Mouse (Mus musculus): ENCODE measurements around the gene Twf1. TPM values are rescaled to one million over a fixed set of nuclear protein-coding genes. Genes with fewer than 3 reads are reported as not detected.

Gene Twf1
- polyA plus RNA-seq, 1 experiment from 2014 or later, result 40.0 TPM

DNA sequence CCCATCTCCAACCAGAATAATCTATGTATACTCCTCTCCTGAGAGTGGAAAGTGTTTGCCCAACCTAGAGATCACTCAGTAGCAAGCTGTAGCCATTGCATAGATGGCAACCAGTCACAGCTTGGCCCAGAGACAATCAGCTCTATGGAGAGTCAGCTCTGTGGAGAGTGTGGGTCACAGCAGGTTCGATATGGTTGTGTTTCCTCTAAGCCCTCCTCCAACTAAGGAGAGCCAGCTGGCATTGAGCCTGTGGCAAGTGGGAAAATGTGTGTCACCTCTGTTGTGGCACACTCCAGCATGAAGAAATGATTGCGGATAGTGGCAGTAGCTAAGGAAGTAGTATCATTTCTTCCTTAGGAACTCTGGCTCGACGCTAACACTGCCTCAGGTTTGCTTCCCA is 18.2 kb downstream of the Twf1 start:
- WGBS, result 82% methylated on average over 4 of the region's 4 CpGs
- Histone ChIP-seq H3K27me3 (no peaks in the 10 kb centered on the region), H3K27ac (no peak overlapping the region), H3K9ac (no peak overlapping the region), H3K4me3 (no peak overlapping the region), H3K36me3 (no peaks in the 10 kb centered on the region), H3K4me2 (no peak overlapping the region), H3K9me3 (replicated peaks) (no peaks in the 10 kb centered on the region), H3K4me1 (replicated peaks) (no peaks in the 10 kb centered on the region)
- ATAC-seq (replicated peaks; ENCODE audit: insufficient number of reproducible peaks, insufficient read depth, low FRiP score, low read depth), result no peak

DNA sequence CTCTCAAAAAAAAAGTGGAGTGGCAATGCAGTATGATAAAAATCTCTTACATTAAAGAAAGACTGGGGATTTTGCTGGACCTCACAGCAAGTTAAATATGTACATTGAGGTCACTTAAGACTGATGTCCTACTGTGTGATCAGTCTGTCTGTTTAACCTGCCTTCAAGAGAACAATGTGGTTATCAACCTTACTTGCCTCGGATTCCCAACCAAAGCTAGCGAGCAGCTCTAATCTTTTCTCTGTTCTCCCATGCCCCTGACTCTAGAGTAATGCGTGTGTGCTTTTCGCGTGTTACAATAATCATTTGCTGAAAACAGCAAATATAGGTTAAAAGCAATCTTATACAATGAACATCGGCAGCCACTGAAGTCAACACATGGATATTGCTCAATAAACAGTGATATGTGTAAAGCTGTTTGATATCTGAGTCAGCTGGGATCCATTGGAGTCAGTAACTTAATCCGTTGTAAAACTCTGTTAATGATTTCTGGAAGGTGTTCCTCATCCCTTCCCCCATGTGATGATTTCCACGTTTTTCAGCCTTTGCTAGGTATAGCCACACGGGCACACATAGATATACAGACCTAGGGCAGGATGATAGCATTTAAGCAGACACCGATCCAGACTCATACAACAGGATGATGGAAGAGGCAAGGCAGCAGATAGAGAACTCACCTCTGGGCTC is 21.1 kb downstream of the Twf1 start:
- WGBS, result 77% methylated on average over 10 of the region's 10 CpGs
- H3K36me3 ChIP-seq, result no peaks in the 10 kb centered on the region
- H3K9ac ChIP-seq, result no peak overlapping the region
- no peak overlapping the region for H3K4me3 ChIP-seq
- no peak for ATAC-seq (replicated peaks; ENCODE audit: insufficient number of reproducible peaks, insufficient read depth, low FRiP score, low read depth)
- H3K4me1 ChIP-seq (replicated peaks), result no peaks in the 10 kb centered on the region
- no peaks in the 10 kb centered on the region for H3K27me3 ChIP-seq
- no peak overlapping the region for H3K4me2 ChIP-seq
- H3K9me3 ChIP-seq (replicated peaks), result no peaks in the 10 kb centered on the region
- H3K27ac ChIP-seq, result no peak overlapping the region

- Histone ChIP-seq H3K4me1 (replicated peaks) (no peaks in the 10 kb centered on the region), H3K27me3 (no peaks in the 10 kb centered on the region), H3K27ac (no peak overlapping the region), H3K4me2 (no peak overlapping the region), H3K9me3 (replicated peaks) (no peaks in the 10 kb centered on the region), H3K36me3 (no peaks in the 10 kb centered on the region), H3K4me3 (no peak overlapping the region), H3K9ac (no peak overlapping the region)
- ATAC-seq (replicated peaks; ENCODE audit: insufficient number of reproducible peaks, insufficient read depth, low FRiP score, low read depth), result no peak
- WGBS, result 82% methylated on average over 9 of the region's 9 CpGs
These were observed 23.8 kb downstream of the Twf1 start for GRCm38 (mm10) chr15:94565854-94566253.

- H3K4me2 ChIP-seq, result no peak overlapping the region
- H3K36me3 ChIP-seq, result no peaks in the 10 kb centered on the region
- H3K27me3 ChIP-seq, result no peaks in the 10 kb centered on the region
- no peak for ATAC-seq (replicated peaks; ENCODE audit: insufficient number of reproducible peaks, insufficient read depth, low FRiP score, low read depth)
- WGBS, result 75% methylated on average over 2 of the region's 2 CpGs
- H3K4me1 ChIP-seq (replicated peaks), result no peaks in the 10 kb centered on the region
- no peaks in the 10 kb centered on the region for H3K9me3 ChIP-seq (replicated peaks)
- H3K4me3 ChIP-seq, result no peak overlapping the region
- H3K27ac ChIP-seq, result no peak overlapping the region
- H3K9ac ChIP-seq, result no peak overlapping the region
These were observed 24.8 kb downstream of the Twf1 start for GRCm38 (mm10) chr15:94564909-94565308.

DNA sequence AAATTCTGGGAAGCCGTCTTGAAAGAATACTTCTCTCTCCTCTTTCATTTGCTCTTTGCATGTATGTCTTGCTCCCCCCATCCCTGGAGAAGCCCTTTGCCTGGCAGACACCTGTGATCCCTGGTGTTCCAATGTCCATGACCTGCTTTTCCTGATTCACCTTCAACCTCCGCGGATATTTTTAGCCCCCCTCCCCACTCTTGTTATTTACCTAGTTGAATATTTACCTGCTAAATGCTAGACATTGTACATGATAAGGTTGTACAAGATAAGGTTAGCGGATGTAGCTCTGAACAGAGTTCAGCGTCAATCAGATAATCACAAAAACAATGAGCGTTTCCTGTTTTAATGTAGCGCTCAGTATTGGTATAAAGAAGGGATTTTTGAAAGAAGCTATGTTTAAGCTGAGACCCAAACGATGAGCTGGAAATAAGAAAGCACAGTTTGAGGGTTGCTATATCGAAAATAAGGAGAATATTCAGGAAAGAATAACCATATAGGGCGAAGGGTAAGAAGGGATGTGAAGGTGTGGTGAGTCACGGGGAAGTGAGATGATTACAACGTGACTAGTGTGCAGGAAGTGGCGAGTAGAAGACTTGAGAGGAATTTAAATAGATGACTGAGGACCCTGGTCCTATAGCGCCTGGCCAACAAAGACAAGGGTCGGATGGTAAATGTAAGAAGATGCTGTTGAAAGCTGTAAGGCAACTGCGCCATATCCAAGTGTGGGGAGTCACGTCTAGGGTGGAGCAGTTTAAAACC is 30.6 kb downstream of the Twf1 start:
- no peak overlapping the region for H3K9ac ChIP-seq
- WGBS, result 65% methylated on average over 17 of the region's 17 CpGs
- no peaks in the 10 kb centered on the region for H3K27me3 ChIP-seq
- H3K36me3 ChIP-seq, result no peaks in the 10 kb centered on the region; the same call in 1 of the 2 replicates
- no peak overlapping the region for H3K4me3 ChIP-seq
- ATAC-seq (replicated peaks; ENCODE audit: insufficient number of reproducible peaks, insufficient read depth, low FRiP score, low read depth), result no peak
- H3K4me1 ChIP-seq (replicated peaks), result no peaks in the 10 kb centered on the region
- H3K4me2 ChIP-seq, result no peak overlapping the region
- no peak overlapping the region for H3K27ac ChIP-seq
- no peaks in the 10 kb centered on the region for H3K9me3 ChIP-seq (replicated peaks)

GRCm38 (mm10) chr15:94557442-94557841 is 32.2 kb downstream of the Twf1 start:
- no peaks in the 10 kb centered on the region for H3K27me3 ChIP-seq
- H3K9me3 ChIP-seq (replicated peaks), result no peaks in the 10 kb centered on the region
- WGBS, result 19% methylated on average over 7 of the region's 7 CpGs
- no peaks in the 10 kb centered on the region for H3K4me1 ChIP-seq (replicated peaks)
- ATAC-seq (replicated peaks; ENCODE audit: insufficient number of reproducible peaks, insufficient read depth, low FRiP score, low read depth), result no peak
- no peak overlapping the region for H3K4me3 ChIP-seq
- no peaks in the 10 kb centered on the region; the same call in 1 of the 2 replicates for H3K36me3 ChIP-seq
- H3K27ac ChIP-seq, result no peak overlapping the region
- H3K9ac ChIP-seq, result no peak overlapping the region
- no peak overlapping the region for H3K4me2 ChIP-seq

DNA sequence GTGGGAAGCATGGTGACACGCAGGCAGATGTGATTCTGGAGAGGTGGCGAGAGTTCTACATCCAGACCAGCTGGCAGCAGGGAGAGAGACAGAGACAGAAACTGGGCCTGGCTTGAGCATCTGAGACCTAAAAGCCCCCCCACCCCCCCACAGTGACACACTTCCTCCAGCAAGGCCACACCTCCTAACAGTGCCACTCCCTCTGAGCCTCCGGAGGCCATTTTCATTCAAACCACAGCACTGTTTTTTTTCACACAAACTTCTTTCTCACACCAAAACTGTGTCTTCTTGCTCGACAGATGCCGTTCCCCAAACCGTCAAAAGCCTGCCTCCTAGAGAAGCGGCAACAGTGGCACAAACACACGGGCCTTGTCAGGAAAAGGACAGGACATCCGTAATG is 36.2 kb downstream of the Twf1 start:
- H3K9me3 ChIP-seq (replicated peaks), result no peaks in the 10 kb centered on the region
- H3K4me1 ChIP-seq (replicated peaks), result no peaks in the 10 kb centered on the region
- 91% methylated on average over 9 of the region's 9 CpGs for WGBS
- H3K36me3 ChIP-seq, result no peaks in the 10 kb centered on the region; the same call in 1 of the 2 replicates
- no peak overlapping the region for H3K4me3 ChIP-seq
- H3K4me2 ChIP-seq, result no peak overlapping the region
- ATAC-seq (replicated peaks; ENCODE audit: insufficient number of reproducible peaks, insufficient read depth, low FRiP score, low read depth), result no peak
- no peak overlapping the region for H3K27ac ChIP-seq
- no peak overlapping the region for H3K9ac ChIP-seq
- H3K27me3 ChIP-seq, result no peaks in the 10 kb centered on the region

DNA sequence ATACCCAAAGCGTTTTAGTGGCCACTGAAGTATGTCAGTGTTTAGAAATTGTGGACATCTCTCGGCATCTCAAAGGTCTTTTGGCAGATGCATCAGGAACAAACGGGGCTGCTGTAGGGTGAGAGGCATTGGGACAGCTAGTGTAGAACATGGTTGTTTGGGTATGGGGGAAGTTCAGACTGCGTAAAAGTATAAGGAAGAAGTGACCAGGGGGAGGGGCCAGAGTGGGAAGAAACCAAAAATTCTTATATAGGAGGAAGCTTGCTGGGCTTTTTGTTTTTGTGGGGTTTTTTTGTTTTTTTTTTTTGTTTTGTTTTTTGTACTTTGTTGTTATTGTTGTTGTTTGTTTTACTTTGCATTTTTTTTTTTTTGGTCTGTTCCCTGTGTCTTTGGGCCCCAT is 44.8 kb downstream of the Twf1 start:
- no peak overlapping the region for H3K27ac ChIP-seq
- 85% methylated on average over 4 of the region's 4 CpGs for WGBS
- H3K4me1 ChIP-seq (replicated peaks), result peaks cover 7% of the 10 kb centered on the region
- no peaks in the 10 kb centered on the region for H3K27me3 ChIP-seq
- H3K4me3 ChIP-seq, result no peak overlapping the region
- H3K9ac ChIP-seq, result no peak overlapping the region
- no peak overlapping the region for H3K4me2 ChIP-seq
- no peaks in the 10 kb centered on the region for H3K9me3 ChIP-seq (replicated peaks)
- H3K36me3 ChIP-seq, result no peaks in the 10 kb centered on the region; the same call in 1 of the 2 replicates
- no peak for ATAC-seq (replicated peaks; ENCODE audit: insufficient number of reproducible peaks, insufficient read depth, low FRiP score, low read depth)

DNA sequence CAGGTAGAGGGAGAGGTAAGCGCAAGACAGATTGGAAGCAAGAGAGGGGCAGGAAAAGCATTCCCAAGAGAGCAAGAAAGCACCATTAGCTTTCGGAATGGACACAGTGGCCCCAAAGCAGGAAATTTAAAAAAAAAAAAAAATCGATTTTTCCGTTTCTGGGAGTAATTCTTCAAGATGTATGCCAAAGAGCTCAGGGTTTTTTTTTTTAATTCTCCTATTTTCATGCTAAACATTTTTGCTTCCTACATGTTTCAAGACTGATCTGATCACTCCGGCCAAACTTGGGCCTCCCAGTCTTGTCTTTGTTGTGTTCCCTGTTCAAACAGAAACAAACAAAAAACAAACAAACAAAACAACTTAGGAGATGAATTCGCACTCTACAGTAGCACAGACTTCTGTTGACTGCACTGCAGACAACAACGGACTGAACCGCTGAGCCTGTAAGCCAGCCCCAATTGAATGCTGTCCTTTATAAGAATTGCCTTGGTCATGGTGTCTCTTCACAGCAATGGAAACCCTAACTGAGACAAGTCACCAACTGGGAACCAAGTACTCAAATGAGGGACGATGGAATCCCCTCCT is 45.5 kb downstream of the Twf1 start:
- 40% methylated on average over 9 of the region's 9 CpGs for WGBS
- peaks cover 7% of the 10 kb centered on the region for H3K4me1 ChIP-seq (replicated peaks)
- H3K4me2 ChIP-seq, result peak overlapping the region; percentile 90
- no peaks in the 10 kb centered on the region for H3K27me3 ChIP-seq
- no peaks in the 10 kb centered on the region for H3K9me3 ChIP-seq (replicated peaks)
- H3K9ac ChIP-seq, result peak overlapping the region; percentile 73
- H3K36me3 ChIP-seq, result no peaks in the 10 kb centered on the region; the same call in 1 of the 2 replicates
- H3K27ac ChIP-seq, result peak overlapping the region; percentile 75
- no peak for ATAC-seq (replicated peaks; ENCODE audit: insufficient number of reproducible peaks, insufficient read depth, low FRiP score, low read depth)
- peak overlapping the region; percentile 94 for H3K4me3 ChIP-seq

DNA sequence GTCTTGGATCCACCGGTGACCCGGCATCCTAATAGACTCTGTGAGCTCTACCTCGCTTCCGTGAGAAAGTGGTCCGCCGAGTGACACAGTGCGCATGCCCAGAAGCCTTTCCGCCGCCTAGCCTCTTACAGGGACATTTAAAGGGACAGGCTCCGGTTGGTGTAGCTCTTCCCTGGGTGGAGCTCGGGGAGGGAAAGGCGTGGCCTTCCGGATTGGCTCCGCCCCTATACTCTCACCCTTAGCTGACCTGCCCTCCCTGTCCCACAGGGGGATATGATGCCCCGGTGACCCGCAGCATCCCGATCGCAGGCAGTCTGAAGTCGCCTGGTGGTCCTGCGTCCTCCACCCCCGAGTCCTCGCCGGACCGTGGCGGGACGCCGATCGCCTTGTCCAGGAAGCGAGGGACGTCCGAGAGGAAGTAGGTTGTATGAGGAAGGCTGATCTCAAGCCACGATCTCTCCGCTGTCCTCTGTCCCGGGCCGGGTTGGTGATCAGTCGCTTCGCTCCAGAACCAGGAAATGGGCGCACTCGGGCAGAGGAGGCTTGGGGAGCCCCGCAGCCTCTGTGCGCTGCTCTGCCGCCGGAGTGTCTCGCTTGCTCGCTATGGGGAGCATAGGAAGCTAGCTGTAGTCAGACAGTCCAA is 46.2 kb downstream of the Twf1 start, which contains the start of the genes Pus7l and Irak4:
Gene Pus7l (minus strand): TSS at position 139 of the 643 bp plus-strand sequence.
Gene Irak4 (plus strand): TSS at position 235 of the 643 bp plus-strand sequence.
- no peaks in the 10 kb centered on the region for H3K27me3 ChIP-seq
- peaks cover 7% of the 10 kb centered on the region for H3K4me1 ChIP-seq (replicated peaks)
- H3K4me3 ChIP-seq, result peak within 1 kb of the TSS; percentile 94
- H3K36me3 ChIP-seq, result no peaks in the 10 kb centered on the region
- H3K9me3 ChIP-seq (replicated peaks), result no peaks in the 10 kb centered on the region
- under 1% methylated on average over 44 of the region's 45 CpGs for WGBS
- H3K9ac ChIP-seq, result peak within 1 kb of the TSS; percentile 73
- peak within 1 kb of the TSS; percentile 75 for H3K27ac ChIP-seq
- peak within 1 kb of the TSS; percentile 90 for H3K4me2 ChIP-seq
- peak; percentile 97 for ATAC-seq (replicated peaks; ENCODE audit: insufficient number of reproducible peaks, insufficient read depth, low FRiP score, low read depth)
